Mouse (Mus musculus) gastrocnemius, postnatal 14 days (tissue): Measurements from ENCODE around the gene Gpat3. TPM values are rescaled to one million over a fixed set of nuclear protein-coding genes. Genes with fewer than 3 reads are reported as not detected.

Experiments used
- DNase-seq: peaks from one replicate; pipeline ENCODE4 v3.0.0; 2021; ENCODE audit warnings: mixed read lengths
- intact Hi-C: fragments of 180-260 bp; cut with DNase I; formaldehyde crosslinking; loops from one replicate; pipeline ENCODE4 v1.15.1; 2025; ENCODE audit warnings: low total_unique reads
- total RNA-seq, 2 experiments: library from RNA; stranded (reverse); gene quantifications; 2 replicates each; pipeline ENCODE4 v1.2.3; 2021

Gpat3 gene
- total RNA-seq, 2 experiments from 2014 or later: 3.9 to 4.6 TPM

- intact Hi-C loops: loop anchor here (10.0 kb wide), 2 partner anchors 237 to 763 kb away; partner anchors contain the start of gene Coq2
- no peak for DNase-seq
These were observed 66.1 kb downstream of the Gpat3 start for GRCm38 (mm10) chr5:100911502-100912097.

- no peak for DNase-seq
- intact Hi-C loops: loop anchor here (10.0 kb wide), 2 partner anchors 238 to 762 kb away; partner anchors contain the start of gene Coq2
These were observed 66.9 kb downstream of the Gpat3 start for GRCm38 (mm10) chr5:100912366-100912765.

GRCm38 (mm10) chr5:100913274-100913673 lies 67.8 kb downstream of the Gpat3 start:
- DNase-seq: no peak
- intact Hi-C loops: loop anchor here (10.0 kb wide), 2 partner anchors 238 to 762 kb away; partner anchors contain the start of gene Coq2

DNA sequence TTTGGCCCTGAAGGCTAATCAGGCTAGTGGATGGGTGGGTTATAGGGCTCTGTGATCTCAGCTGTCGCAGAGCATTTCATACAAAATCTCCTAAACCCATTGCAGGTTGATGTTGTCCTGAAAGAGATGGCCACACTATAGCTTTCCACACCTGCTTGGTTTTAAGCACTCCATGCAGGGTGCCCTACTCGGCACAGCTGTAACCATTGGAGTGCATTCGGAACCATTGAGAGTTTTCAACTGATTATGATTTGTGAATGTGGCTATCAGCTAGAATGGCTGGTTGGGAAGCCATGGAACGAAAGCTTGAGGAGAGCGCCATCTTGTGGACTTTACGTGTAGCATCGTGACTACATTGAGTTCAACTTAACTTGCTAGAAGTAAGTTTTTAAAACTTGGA lies 69.5 kb downstream of the Gpat3 start:
- intact Hi-C loops: loop anchor here (1.0 to 10.0 kb wide), 3 partner anchors 91 to 760 kb away; partner anchors contain the start of gene Coq2
- DNase-seq: peak; percentile 12

- DNase-seq: no peak
- intact Hi-C loops: loop anchor here (1.0 to 10.0 kb wide), 3 partner anchors 91 to 759 kb away; partner anchors contain the start of gene Coq2
These were observed 69.9 kb downstream of the Gpat3 start for GRCm38 (mm10) chr5:100915411-100915810.

DNA sequence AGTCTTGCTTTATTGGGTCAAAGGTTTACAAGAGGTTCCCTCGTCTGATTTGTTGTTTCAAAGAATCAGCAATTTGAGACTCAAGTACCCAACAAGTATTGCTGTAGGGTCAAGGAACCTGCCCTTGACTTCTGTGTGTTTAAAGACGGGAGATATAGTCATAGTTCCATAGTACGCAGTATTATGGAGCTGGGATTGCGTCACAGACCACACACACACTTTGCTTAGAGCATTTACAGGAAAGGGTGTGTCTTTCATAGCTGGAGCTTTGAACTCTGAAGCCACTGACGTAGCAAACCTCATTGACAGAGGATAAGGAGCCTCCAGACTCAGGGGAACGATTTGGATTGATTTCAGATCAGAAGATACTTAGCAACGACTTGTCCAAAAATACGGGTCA lies 70.9 kb downstream of the Gpat3 start:
- DNase-seq: no peak
- intact Hi-C loops: loop anchor here (10.0 kb wide), 2 partner anchors 242 to 758 kb away; partner anchors contain the start of gene Coq2

DNA sequence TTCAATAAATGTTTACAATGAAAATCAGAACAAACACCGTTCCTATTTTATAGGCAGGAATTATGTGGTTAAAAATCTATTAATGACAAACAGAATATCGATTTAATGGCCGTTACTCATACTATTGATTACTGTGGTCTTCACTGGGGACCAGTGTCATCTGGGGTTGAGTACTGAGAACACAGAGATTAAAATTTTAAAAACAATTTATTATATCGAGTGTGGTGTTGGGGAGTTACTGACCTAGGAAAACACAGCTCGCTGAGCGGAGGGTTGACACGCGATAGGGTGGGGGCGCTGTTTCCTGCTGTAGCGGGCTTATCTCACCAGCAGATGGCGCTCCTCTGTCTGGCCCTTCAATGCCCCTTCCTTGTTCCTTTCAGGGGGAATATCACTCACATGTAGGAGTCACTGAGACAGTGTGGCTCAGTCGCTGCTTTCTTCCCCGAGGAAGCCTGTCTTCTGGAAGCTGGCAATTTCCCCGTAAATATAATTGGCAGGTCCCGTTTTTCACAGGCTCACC lies 71.8 kb downstream of the Gpat3 start:
- DNase-seq: peak; percentile 54
- intact Hi-C loops: loop anchor here (10.0 kb wide), 2 partner anchors 243 to 757 kb away; partner anchors contain the start of gene Coq2

DNA sequence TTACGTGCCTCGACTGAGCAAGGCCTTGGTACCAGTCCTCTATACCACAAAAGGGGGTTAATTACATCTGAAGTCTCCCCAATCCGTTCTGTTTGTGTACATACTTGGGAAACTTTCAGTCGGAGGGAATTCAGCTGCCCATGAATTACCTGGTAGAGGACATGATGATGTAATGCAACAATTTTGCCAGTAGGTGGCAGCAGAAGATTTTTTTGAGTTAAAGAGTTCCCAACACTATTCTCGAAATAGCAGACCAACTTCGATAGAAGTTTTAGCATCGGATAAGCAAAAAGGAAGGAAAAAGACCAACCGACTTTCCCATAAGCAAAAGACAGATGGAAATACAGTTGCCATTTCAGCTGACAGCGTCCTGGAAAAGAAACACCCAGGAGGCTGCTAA lies 73.6 kb downstream of the Gpat3 start:
- intact Hi-C loops: loop anchor here (10.0 kb wide), 2 partner anchors 244 to 756 kb away; partner anchors contain the start of gene Coq2
- no peak for DNase-seq

DNA sequence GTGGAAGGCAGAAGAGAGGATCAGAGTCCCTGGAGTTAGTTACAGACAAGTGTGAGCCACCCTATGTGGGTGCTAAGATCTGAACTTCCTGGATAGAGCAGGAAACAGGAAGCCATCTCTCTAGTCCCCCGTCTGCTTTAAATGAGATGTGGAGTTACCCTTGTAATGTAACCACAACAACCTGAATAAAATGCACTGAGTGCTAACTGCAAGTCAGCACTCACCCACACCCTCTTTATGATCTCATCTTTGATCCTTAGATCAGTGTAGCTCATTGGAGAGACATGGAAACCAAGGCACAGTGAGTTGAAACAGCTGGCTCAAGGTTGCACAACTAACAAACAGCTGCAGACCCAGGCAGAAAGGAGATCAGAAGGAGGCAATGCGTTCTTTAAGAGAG lies 84.2 kb downstream of the Gpat3 start:
- intact Hi-C loops: no loop called here
- no peak for DNase-seq

- intact Hi-C loops: no loop called here
- no peak for DNase-seq
These were observed 98.2 kb downstream of the Gpat3 start for GRCm38 (mm10) chr5:100943716-100944115.

DNA sequence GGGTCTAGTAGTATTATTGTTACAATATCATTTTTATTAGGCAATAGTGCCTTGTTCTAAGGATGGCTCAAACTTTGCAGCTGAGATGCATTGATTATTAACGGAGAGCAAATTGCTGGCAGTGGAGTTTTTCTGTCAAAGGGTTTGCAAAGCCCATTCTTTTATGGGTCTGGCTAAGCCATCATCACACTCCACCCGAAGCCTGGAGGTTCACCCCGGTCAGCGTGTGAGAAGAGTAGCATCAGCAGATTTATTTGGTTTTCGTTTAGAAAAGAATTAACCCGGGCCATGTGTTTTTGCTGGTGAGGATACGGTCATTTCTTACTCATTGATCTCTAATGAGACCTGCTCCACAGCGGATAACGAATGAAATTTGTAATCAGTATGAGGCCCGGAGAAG lies 99.8 kb downstream of the Gpat3 start:
- no peak for DNase-seq
- intact Hi-C loops: no loop called here

Other genes starting within 250 kb of the Gpat3 start
- 10 to 100 TPM; 39.8 to 41.0 TPM for gene Coq2, start 170.6 kb upstream of the Gpat3 start, total RNA-seq
- under 1 TPM; 0.51 to 0.88 TPM for gene Hpse, start 126.0 kb upstream of the Gpat3 start, total RNA-seq
- gene Helq, start 47.1 kb upstream of the Gpat3 start, total RNA-seq: 1 to 10 TPM; 4.1 to 5.9 TPM
- 10 to 100 TPM; 72.2 to 76.4 TPM for gene Mrps18c, start 47.1 kb upstream of the Gpat3 start, total RNA-seq
- gene Abraxas1, start 24.7 kb upstream of the Gpat3 start, total RNA-seq: 1 to 10 TPM; 5.3 to 5.7 TPM